Comparison of ENCODE assay signal across 8 mouse cellular contexts in genomic region chr6:42709291-42710211, GRCm38 (mm10). TPM values are rescaled to one million over a fixed set of nuclear protein-coding genes. Genes with fewer than 3 reads are reported as not detected.
A peak's percentile ranks its signal among the peaks of the same experiment; 100 is the strongest.
DNase-seq lines count a peak whose midpoint lies in the region; ATAC-seq and TF ChIP-seq lines count a peak whose summit lies in the region.

Tcaf1 (minus strand) TSS chr6:42710088.

- TF ChIP-seq POLR2A in liver, adult 2 months (IDR thresholded peaks at IDR 0.05; ENCODE audit: extremely low read depth, insufficient read depth, low read length), result no peak

- under 1% methylated on average over 28 of the region's 28 CpGs for WGBS in forebrain, embryonic 13.5 days
- 4% methylated on average over 28 of the region's 28 CpGs for WGBS in heart, embryonic 15.5 days
- 14% methylated on average over 28 of the region's 28 CpGs for WGBS in liver, adult 2 months
- WGBS in neural tube, embryonic 12.5 days, result under 1% methylated on average over 28 of the region's 28 CpGs

- H3K79me2 ChIP-seq in liver, adult 2 months (ENCODE audit: control insufficient read depth, insufficient read depth, low read length), result no peaks in the 10 kb centered on the region

- no peak for ATAC-seq in erythroblast, adult 5-6 weeks (replicated peaks; ENCODE audit: low FRiP score, poor library complexity, severe bottlenecking)
- peak; percentile 100 for ATAC-seq in forebrain, embryonic 13.5 days
- peak; percentile 99 for ATAC-seq in heart, embryonic 15.5 days (replicated peaks; ENCODE audit: insufficient number of reproducible peaks, insufficient read depth, low FRiP score, low read depth)
- ATAC-seq in neural tube, embryonic 12.5 days (ENCODE audit: low FRiP score, low read depth), result peak; percentile 99

- H3K4me2 ChIP-seq in forebrain, embryonic 13.5 days, result peak within 1 kb of the TSS; percentile 75
- peak within 1 kb of the TSS; percentile 85 for H3K4me2 ChIP-seq in heart, embryonic 15.5 days
- peak within 1 kb of the TSS; percentile 74 for H3K4me2 ChIP-seq in neural tube, embryonic 12.5 days (replicated peaks)

- H3K9me3 ChIP-seq in erythroblast, embryonic 14.5 days (ENCODE audit: control insufficient read depth, low read length), result no peaks in the 10 kb centered on the region
- no peaks in the 10 kb centered on the region for H3K9me3 ChIP-seq in forebrain, embryonic 13.5 days (replicated peaks)
- H3K9me3 ChIP-seq in heart, embryonic 15.5 days (replicated peaks), result no peaks in the 10 kb centered on the region
- no peaks in the 10 kb centered on the region for H3K9me3 ChIP-seq in neural tube, embryonic 12.5 days

- H3K27me3 ChIP-seq in erythroblast, embryonic 14.5 days (ENCODE audit: control insufficient read depth), result no peaks in the 10 kb centered on the region
- no peaks in the 10 kb centered on the region for H3K27me3 ChIP-seq in forebrain, embryonic 13.5 days
- H3K27me3 ChIP-seq in heart, embryonic 15.5 days, result no peaks in the 10 kb centered on the region
- no peaks in the 10 kb centered on the region for H3K27me3 ChIP-seq in liver, adult 2 months (ENCODE audit: control insufficient read depth, insufficient read depth, low read length)
- no peaks in the 10 kb centered on the region for H3K27me3 ChIP-seq in neural tube, embryonic 12.5 days (replicated peaks)

- DNase-seq in kidney, postnatal 14 days, result peak; percentile 85
- peak; percentile 4 for DNase-seq in liver, adult 2 months (ENCODE audit: extremely low read depth, low read depth, low spot score)
- DNase-seq in urinary bladder, adult 2 months (ENCODE audit: low spot score), result no peak

- H3K36me3 ChIP-seq in erythroblast, embryonic 14.5 days (ENCODE audit: control insufficient read depth), result no peaks in the 10 kb centered on the region
- H3K36me3 ChIP-seq in forebrain, embryonic 13.5 days (ENCODE audit: poor library complexity, severe bottlenecking), result no peaks in the 10 kb centered on the region
- H3K36me3 ChIP-seq in heart, embryonic 15.5 days, result no peaks in the 10 kb centered on the region
- H3K36me3 ChIP-seq in liver, adult 2 months (ENCODE audit: control insufficient read depth, insufficient read depth, low read length), result no peaks in the 10 kb centered on the region
- H3K36me3 ChIP-seq in neural tube, embryonic 12.5 days, result no peaks in the 10 kb centered on the region

- H3K9ac ChIP-seq in forebrain, embryonic 13.5 days, result peak within 1 kb of the TSS; percentile 93
- H3K9ac ChIP-seq in heart, embryonic 15.5 days, result peak within 1 kb of the TSS; percentile 81
- H3K9ac ChIP-seq in liver, adult 2 months (ENCODE audit: low read depth, low read length), result peak within 1 kb of the TSS; percentile 26; the same call in 1 of the 2 replicates
- H3K9ac ChIP-seq in neural tube, embryonic 12.5 days, result peak within 1 kb of the TSS; percentile 75

- H3K4me1 ChIP-seq in erythroblast, embryonic 14.5 days (ENCODE audit: control insufficient read depth), result peaks cover 3% of the 10 kb centered on the region
- H3K4me1 ChIP-seq in forebrain, embryonic 13.5 days, result peaks cover 18% of the 10 kb centered on the region
- peaks cover 8% of the 10 kb centered on the region; the same call in 1 of the 2 replicates for H3K4me1 ChIP-seq in heart, embryonic 15.5 days (replicated peaks)
- H3K4me1 ChIP-seq in liver, adult 2 months (ENCODE audit: control insufficient read depth, insufficient read depth, low read length), result no peaks in the 10 kb centered on the region
- H3K4me1 ChIP-seq in neural tube, embryonic 12.5 days, result peaks cover 14% of the 10 kb centered on the region; the same call in 1 of the 2 replicates

- H3K27ac ChIP-seq in forebrain, embryonic 13.5 days, result peak within 1 kb of the TSS; percentile 97
- peak within 1 kb of the TSS; percentile 87 for H3K27ac ChIP-seq in heart, embryonic 15.5 days
- H3K27ac ChIP-seq in liver, adult 2 months (replicated peaks; ENCODE audit: insufficient read depth, low read depth, low read length), result no peak within 1 kb of the TSS
- peak within 1 kb of the TSS; percentile 72 for H3K27ac ChIP-seq in neural tube, embryonic 12.5 days

- peak within 1 kb of the TSS; percentile 46 for H3K4me3 ChIP-seq in erythroblast, embryonic 14.5 days (replicated peaks)
- H3K4me3 ChIP-seq in forebrain, embryonic 13.5 days, result peak within 1 kb of the TSS; percentile 75
- peak within 1 kb of the TSS; percentile 90 for H3K4me3 ChIP-seq in heart, embryonic 15.5 days
- peak within 1 kb of the TSS; percentile 55 for H3K4me3 ChIP-seq in liver, adult 2 months (ENCODE audit: insufficient read depth, low read depth, low read length)
- H3K4me3 ChIP-seq in neural tube, embryonic 12.5 days, result peak within 1 kb of the TSS; percentile 52

- TF ChIP-seq CTCF in liver, adult 2 months (IDR thresholded peaks at IDR 0.05; ENCODE audit: low read depth, low read length), result no peak

RNA-seq across cellular contexts. Expression of gene Tcaf1, which starts in this region (rescaled TPM):
- polyA plus RNA-seq in erythroblast, embryonic 14.5 days (2012), result 0.01 TPM in 2 replicates
- not detected in 2 replicates for total RNA-seq in erythroblast, adult 5-6 weeks (2015; ENCODE audit: low replicate concordance)
- total RNA-seq in erythroblast, adult 5-6 weeks (2017; ENCODE audit: low replicate concordance), result not detected in 2 replicates
- polyA plus RNA-seq in forebrain, embryonic 13.5 days (2015; fragmentation: Nextera tagmentation; extraction: Ambion mirVana), result 191 and 198 TPM in 2 replicates
- polyA plus RNA-seq in heart, embryonic 15.5 days (2015; fragmentation: Nextera tagmentation; extraction: Ambion mirVana), result 41.4 and 48.0 TPM in 2 replicates
- 2.5 and 3.2 TPM in 2 replicates for total RNA-seq in liver, adult 2 months (2014; rRNA removed)
- polyA plus RNA-seq in liver, adult 2 months (2012; rRNA removed), result 1.2 and 1.6 TPM in 2 replicates
- 182 and 184 TPM in 2 replicates for polyA plus RNA-seq in neural tube, embryonic 12.5 days (2016; fragmentation: Nextera tagmentation; extraction: Ambion mirVana)
- 26.5 and 30.1 TPM in 2 replicates for polyA plus RNA-seq in urinary bladder, adult 2 months (2012; rRNA removed)

Comparison
In these comparisons a context has a peak if more than half of its experiments do, and no peak if none do; other contexts are left out.
1. RNA of gene Tcaf1 (polyA plus RNA-seq): 191 to 198 TPM in forebrain, embryonic 13.5 days, 182 to 184 TPM in neural tube, embryonic 12.5 days, 41.4 to 48.0 TPM in heart, embryonic 15.5 days and 26.5 to 30.1 TPM in urinary bladder, adult 2 months; 1.2 to 1.6 TPM in liver, adult 2 months and 0.01 TPM in erythroblast, embryonic 14.5 days; every median in the first group is over 10 times any median in the second.
2. H3K9ac ChIP-seq: peak in every context shown above with its lines; median percentile 93 in forebrain, embryonic 13.5 days; 81 in heart, embryonic 15.5 days; 75 in neural tube, embryonic 12.5 days; 26 in liver, adult 2 months.
3. Peak in every context shown above with its lines, with median percentiles within 50 percentile points of each other: H3K4me3 ChIP-seq and H3K4me2 ChIP-seq.